In genomic region chr9:45413478-45414140, GRCm38 (mm10) we compare ENCODE assay signal across 9 mouse cellular contexts. TPM values are rescaled to one million over a fixed set of nuclear protein-coding genes. Genes with fewer than 3 reads are reported as not detected.
DNase-seq lines count a peak whose midpoint lies in the region; TF ChIP-seq lines count a peak whose summit lies in the region.
"Had no signal": no experiment of that assay in that cellular context is flagged by ENCODE, and none has a peak within 500 bp of the region (broad histone marks: within the 10 kb centered on the region; RNA-seq: fewer than 3 reads in every experiment).

No protein-coding gene starts in this region.

- no peak overlapping the region for H3K27ac ChIP-seq in layer of hippocampus, adult 2 months
- no peak overlapping the region for H3K27ac ChIP-seq in heart, embryonic 10.5 days
- H3K27ac ChIP-seq: embryonic facial prominence, embryonic 13.5 days; neural tube, embryonic 13.5 days had no signal

- H3K27me3 ChIP-seq in splenic B cell, adult 2 months (ENCODE audit: control insufficient read depth, insufficient read depth, low read length, poor library complexity, severe bottlenecking), result no peaks in the 10 kb centered on the region
- peaks cover 50% of the 10 kb centered on the region for H3K27me3 ChIP-seq in heart, embryonic 10.5 days (ENCODE audit: insufficient read depth, poor library complexity, severe bottlenecking)

- H3K4me3 ChIP-seq in layer of hippocampus, adult 2 months, result no peak overlapping the region
- H3K4me3 ChIP-seq in heart, embryonic 10.5 days, result no peak overlapping the region
- H3K4me3 ChIP-seq: embryonic facial prominence, embryonic 13.5 days; neural tube, embryonic 13.5 days had no signal

- no peaks in the 10 kb centered on the region for H3K9me3 ChIP-seq in heart, embryonic 10.5 days
- H3K9me3 ChIP-seq: embryonic facial prominence, embryonic 13.5 days; neural tube, embryonic 13.5 days had no signal

- no peaks in the 10 kb centered on the region for H3K36me3 ChIP-seq in splenic B cell, adult 2 months (ENCODE audit: control insufficient read depth, insufficient read depth, low read length, poor library complexity, severe bottlenecking)
- no peaks in the 10 kb centered on the region for H3K36me3 ChIP-seq in heart, embryonic 10.5 days
- H3K36me3 ChIP-seq: embryonic facial prominence, embryonic 13.5 days; neural tube, embryonic 13.5 days had no signal

- 56% methylated on average over 5 of the region's 5 CpGs for WGBS in heart, embryonic 10.5 days

- DNase-seq in layer of hippocampus, adult 2 months (ENCODE audit: low spot score in 2 of 2), result no peak
- DNase-seq in layer of hippocampus, adult 9-10 months (ENCODE audit: low spot score), result no peak
- DNase-seq in ES-CJ7 (ENCODE audit: low read depth, low spot score), result peak; percentile 84
- DNase-seq in adrenal gland, postnatal 36 days, result peak; percentile 12 to 59
- peak; percentile 84 for DNase-seq in kidney, postnatal 10 days
- DNase-seq in splenic B cell, adult 2 months (ENCODE audit: low read depth, low spot score), result peak; percentile 47
- no peak for DNase-seq in heart, embryonic 10.5 days (ENCODE audit: low spot score)

- no peaks in the 10 kb centered on the region for H3K4me1 ChIP-seq in heart, embryonic 10.5 days

- peak; percentile 82 for TF ChIP-seq CTCF in layer of hippocampus, adult 2 months (conservative IDR thresholded peaks at IDR 0.05)

RNA-seq across cellular contexts. Expression of gene Dscaml1, which starts 12.8 kb away (rescaled TPM):
- 100 to 1,000 TPM in 1 of 2 experiments, 10 to 100 TPM in 1; 95.8 to 102 TPM for total RNA-seq in layer of hippocampus, adult 2 months (2021)
- 1 to 10 TPM in 1 of 2 experiments, under 1 TPM in 1; 0.50 to 1.4 TPM for total RNA-seq in adrenal gland, postnatal 36 days (2021)
- polyA plus RNA-seq in heart, embryonic 10.5 days (2016; fragmentation: Nextera tagmentation; extraction: Ambion mirVana), result 0.14 TPM in 2 replicates

RNA-seq across cellular contexts. Expression of gene Fxyd2, which starts 14.1 kb away (rescaled TPM):
- total RNA-seq in layer of hippocampus, adult 2 months (2021), result 10 to 100 TPM; 10.2 to 10.9 TPM
- 1 to 10 TPM; 2.4 to 4.8 TPM for total RNA-seq in adrenal gland, postnatal 36 days (2021)
- polyA plus RNA-seq in heart, embryonic 10.5 days (2016; fragmentation: Nextera tagmentation; extraction: Ambion mirVana), result 0.71 and 1.2 TPM in 2 replicates

RNA-seq across cellular contexts. Expression of gene Fxyd6, which starts 43.6 kb away (rescaled TPM):
- total RNA-seq in layer of hippocampus, adult 2 months (2021), result 10 to 100 TPM; 81.6 to 83.4 TPM
- total RNA-seq in adrenal gland, postnatal 36 days (2021), result 100 to 1,000 TPM; 222 to 224 TPM
- 40.5 and 63.2 TPM in 2 replicates for polyA plus RNA-seq in heart, embryonic 10.5 days (2016; fragmentation: Nextera tagmentation; extraction: Ambion mirVana)

Comparison
In these comparisons a context has a peak if more than half of its experiments do, and no peak if none do; other contexts are left out.
1. DNase-seq: peak in ES-CJ7 (single experiment), adrenal gland, postnatal 36 days (2 of 2), kidney, postnatal 10 days (single experiment) and splenic B cell, adult 2 months (single experiment); none in layer of hippocampus, adult 2 months (0 of 2), layer of hippocampus, adult 9-10 months (single experiment) and heart, embryonic 10.5 days (single experiment).
2. RNA of gene Dscaml1, which starts 12.8 kb away (total RNA-seq): 95.8 to 102 TPM in layer of hippocampus, adult 2 months; 0.50 to 1.4 TPM in adrenal gland, postnatal 36 days; every median in the first group is over 10 times any median in the second.